ENCODE assay signal across 9 mouse cellular contexts in the genomic region with DNA sequence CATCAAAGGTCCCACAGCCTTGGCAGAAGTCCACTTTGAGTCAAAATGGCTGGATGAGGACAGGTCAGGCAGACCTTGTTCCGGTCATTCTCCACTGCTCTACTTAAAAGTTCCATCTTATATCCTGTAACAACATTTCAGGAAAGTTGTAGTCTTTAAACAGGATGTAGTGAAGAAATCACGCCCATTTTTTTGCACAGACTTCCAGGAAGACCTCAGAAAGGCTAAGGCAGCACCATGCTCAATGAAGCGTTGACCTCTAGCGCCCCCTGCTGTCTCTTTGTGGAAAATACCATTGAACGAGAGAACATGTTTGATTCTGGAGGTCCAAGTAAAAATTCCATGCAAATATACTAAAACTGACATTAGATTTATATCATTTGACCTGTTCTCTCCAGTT. TPM values are rescaled to one million over a fixed set of nuclear protein-coding genes. Genes with fewer than 3 reads are reported as not detected.
DNase-seq lines count a peak whose midpoint lies in the region; ATAC-seq and TF ChIP-seq lines count a peak whose summit lies in the region.
"Had no signal": no experiment of that assay in that cellular context is flagged by ENCODE, and none has a peak within 500 bp of the region (broad histone marks: within the 10 kb centered on the region; RNA-seq: fewer than 3 reads in every experiment).

No protein-coding gene starts in this region.

- H3K27ac ChIP-seq in lung, embryonic 14.5 days (ENCODE audit: low read depth) = no peak overlapping the region
- H3K27ac ChIP-seq: lung, embryonic 15.5 days had no signal

- H3K27me3 ChIP-seq in lung, embryonic 14.5 days (ENCODE audit: insufficient read depth, low read length) = no peaks in the 10 kb centered on the region
- H3K27me3 ChIP-seq: lung, embryonic 15.5 days had no signal

- no peaks in the 10 kb centered on the region for H3K36me3 ChIP-seq in lung, embryonic 14.5 days (ENCODE audit: insufficient read depth)
- H3K36me3 ChIP-seq: lung, embryonic 15.5 days had no signal

- TF ChIP-seq CTCF in lung, embryonic 14.5 days (IDR thresholded peaks at IDR 0.05; ENCODE audit: low read depth) = peak; percentile 90

- ATAC-seq in lung, embryonic 14.5 days (ENCODE audit: insufficient read depth) = peak; percentile 68

- no peak overlapping the region for H3K9ac ChIP-seq in lung, embryonic 14.5 days
- H3K9ac ChIP-seq: lung, embryonic 15.5 days had no signal

- 14% methylated on average over 5 of the region's 5 CpGs for WGBS in large intestine, adult 2 months
- 16% methylated on average over 5 of the region's 5 CpGs for WGBS in lung, embryonic 14.5 days

- no peak overlapping the region for H3K4me3 ChIP-seq in lung, embryonic 14.5 days (ENCODE audit: low read depth, low read length)
- H3K4me3 ChIP-seq: lung, embryonic 15.5 days had no signal

- H3K9me3 ChIP-seq in lung, embryonic 14.5 days (ENCODE audit: low read depth, low read length) = no peaks in the 10 kb centered on the region
- H3K9me3 ChIP-seq: lung, embryonic 15.5 days had no signal

- peak; percentile 86 for DNase-seq in ES-CJ7 (ENCODE audit: low read depth, low spot score)
- DNase-seq in brain, adult 2 months (ENCODE audit: low read depth, low spot score) = peak; percentile 84
- peak; percentile 62 for DNase-seq in fibroblast of lung, adult 2 months (ENCODE audit: low read depth)
- peak; percentile 74 to 88 for DNase-seq in heart, postnatal 14 days
- DNase-seq in large intestine, adult 2 months (ENCODE audit: low read depth, low spot score) = peak; percentile 38
- DNase-seq in lung, embryonic 14.5 days = peak; percentile 94
- peak; percentile 86 to 90 for DNase-seq in right cerebral cortex, postnatal 10 days (ENCODE audit: low spot score in 2 of 2)
- DNase-seq in urinary bladder, postnatal 25 days (ENCODE audit: low spot score) = peak; percentile 79

- H3K4me1 ChIP-seq in lung, embryonic 14.5 days (ENCODE audit: insufficient read depth) = no peaks in the 10 kb centered on the region

- intact Hi-C loops in heart, postnatal 14 days (cut with DNase I) = loop anchor here (5.0 to 10.0 kb wide), 5 partner anchors 59 to 547 kb away; partner anchors contain the start of genes Pkhd1 and Tram2

- no peak overlapping the region for H3K4me2 ChIP-seq in lung, embryonic 14.5 days
- H3K4me2 ChIP-seq: lung, embryonic 15.5 days had no signal

RNA-seq across cellular contexts. Expression of gene Tmem14a, which starts 56.6 kb away (rescaled TPM):
- total RNA-seq in heart, postnatal 14 days (2021) = 1 to 10 TPM; 3.0 to 3.2 TPM
- polyA plus RNA-seq in large intestine, adult 2 months (2012; rRNA removed) = 3.6 and 4.2 TPM in 2 replicates
- 8.4 and 8.9 TPM in 2 replicates for polyA plus RNA-seq in lung, embryonic 14.5 days (2014; fragmentation: Nextera tagmentation; extraction: Ambion mirVana)

Comparison
In these comparisons a context has a peak if more than half of its experiments do, and no peak if none do; other contexts are left out.
1. DNase-seq: peak in every context shown above with its lines; median percentile 94 in lung, embryonic 14.5 days; 88 in right cerebral cortex, postnatal 10 days; 86 in ES-CJ7; 84 in brain, adult 2 months; 81 in heart, postnatal 14 days; 79 in urinary bladder, postnatal 25 days; 62 in fibroblast of lung, adult 2 months; 38 in large intestine, adult 2 months.